Mouse (Mus musculus): ENCODE measurements around the gene Ccdc130.

DNA sequence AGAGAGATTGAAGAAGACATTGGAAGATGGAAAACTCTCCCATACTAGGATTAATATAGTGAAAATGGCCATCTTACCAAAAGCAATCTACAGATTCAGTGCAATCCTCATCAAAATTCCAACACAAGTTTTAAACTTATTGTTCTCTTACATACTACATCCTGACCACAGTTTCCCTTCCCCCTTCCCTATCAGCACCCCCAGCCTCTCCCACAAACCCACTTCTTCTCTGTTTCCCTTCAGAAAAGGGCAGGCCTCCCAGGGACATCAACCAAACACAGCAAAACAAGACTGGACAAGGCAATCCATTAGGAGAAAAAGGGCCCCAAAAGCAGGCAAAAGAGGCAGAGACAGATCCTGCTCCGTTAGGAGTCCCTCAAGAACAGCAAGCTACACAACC lies 6.3 kb upstream of the Ccdc130 start:
- TF ChIP-seq CTCF (conservative IDR thresholded peaks at IDR 0.05; ENCODE audit: low read length) (no peak), NANOG (IDR thresholded peaks at IDR 0.05; ENCODE audit: borderline replicate concordance, low read length) (no peak)
